In genomic region chr12:44602269-44602957, GRCm38 (mm10) we compare ENCODE assay signal across 10 mouse cellular contexts.
DNase-seq lines count a peak whose midpoint lies in the region; ATAC-seq lines count a peak whose summit lies in the region.
"Had no signal": no experiment of that assay in that cellular context is flagged by ENCODE, and none has a peak within 500 bp of the region (broad histone marks: within the 10 kb centered on the region; RNA-seq: fewer than 3 reads in every experiment).

No protein-coding gene starts in this region.

- H3K4me3 ChIP-seq in kidney, embryonic 16.5 days (ENCODE audit: low read length) = no peak overlapping the region
- no peak overlapping the region for H3K4me3 ChIP-seq in hindbrain, embryonic 13.5 days
- H3K4me3 ChIP-seq: embryonic facial prominence, embryonic 15.5 days; neural tube, embryonic 12.5 days had no signal

- no peak for DNase-seq in kidney, postnatal 25 days
- DNase-seq in 416B (ENCODE audit: low read depth) = peak; percentile 9
- peak; percentile 7 for DNase-seq in MN1 (ENCODE audit: low spot score)
- DNase-seq in spleen, postnatal 14 days (ENCODE audit: low spot score in 2 of 2) = no peak

- H3K27me3 ChIP-seq in kidney, embryonic 16.5 days (ENCODE audit: insufficient read depth, low read length) = no peaks in the 10 kb centered on the region
- no peaks in the 10 kb centered on the region for H3K27me3 ChIP-seq in hindbrain, embryonic 13.5 days
- H3K27me3 ChIP-seq: embryonic facial prominence, embryonic 15.5 days; neural tube, embryonic 12.5 days had no signal

- 0 out of 2 replicates have a peak, but pooled peaks cover 2% of the 10 kb centered on the region for H3K4me1 ChIP-seq in kidney, embryonic 16.5 days (ENCODE audit: insufficient read depth, low read length)
- H3K4me1 ChIP-seq in hindbrain, embryonic 13.5 days (replicated peaks) = 0 out of 2 replicates have a peak, but pooled peaks cover 3% of the 10 kb centered on the region
- H3K4me1 ChIP-seq: neural tube, embryonic 12.5 days had no signal

- H3K4me2 ChIP-seq in kidney, embryonic 16.5 days (replicated peaks; ENCODE audit: low read depth, low read length) = no peak overlapping the region
- no peak overlapping the region for H3K4me2 ChIP-seq in hindbrain, embryonic 13.5 days
- H3K4me2 ChIP-seq: embryonic facial prominence, embryonic 15.5 days; neural tube, embryonic 12.5 days had no signal

- 27% methylated on average over 11 of the region's 11 CpGs for WGBS in kidney, embryonic 16.5 days
- 58% methylated on average over 11 of the region's 11 CpGs for WGBS in hindbrain, embryonic 13.5 days

- peak overlapping the region; percentile 35; the same call in 1 of the 2 replicates for H3K27ac ChIP-seq in kidney, embryonic 16.5 days (ENCODE audit: low read length)
- H3K27ac ChIP-seq in hindbrain, embryonic 13.5 days = peak overlapping the region; percentile 52; the same call in 1 of the 2 replicates
- H3K27ac ChIP-seq: embryonic facial prominence, embryonic 15.5 days; macrophage; neural tube, embryonic 12.5 days had no signal

- H3K9ac ChIP-seq in kidney, embryonic 16.5 days (replicated peaks; ENCODE audit: low read length) = no peak overlapping the region
- H3K9ac ChIP-seq in hindbrain, embryonic 13.5 days = no peak overlapping the region
- H3K9ac ChIP-seq: embryonic facial prominence, embryonic 15.5 days; neural tube, embryonic 12.5 days had no signal

- no peaks in the 10 kb centered on the region for H3K9me3 ChIP-seq in kidney, embryonic 16.5 days (ENCODE audit: low read length)
- no peaks in the 10 kb centered on the region for H3K9me3 ChIP-seq in hindbrain, embryonic 13.5 days
- H3K9me3 ChIP-seq: embryonic facial prominence, embryonic 15.5 days; neural tube, embryonic 12.5 days had no signal

- peak; percentile 84 for ATAC-seq in kidney, embryonic 16.5 days (ENCODE audit: low FRiP score, low TSS enrichment)
- ATAC-seq in hindbrain, embryonic 13.5 days (ENCODE audit: low FRiP score) = no peak
- no peak for ATAC-seq in cerebellum, adult (ENCODE audit: insufficient number of reproducible peaks, low FRiP score, low TSS enrichment)

- no peaks in the 10 kb centered on the region for H3K36me3 ChIP-seq in kidney, embryonic 16.5 days (ENCODE audit: insufficient read depth, low read length)
- peaks cover 26% of the 10 kb centered on the region for H3K36me3 ChIP-seq in hindbrain, embryonic 13.5 days
- H3K36me3 ChIP-seq: embryonic facial prominence, embryonic 15.5 days had no signal

Comparison
In these comparisons a context has a peak if more than half of its experiments do, and no peak if none do; other contexts are left out.
1. DNase-seq: peak in 416B (single experiment) and MN1 (single experiment); none in kidney, postnatal 25 days (0 of 2) and spleen, postnatal 14 days (0 of 2).